Mouse (Mus musculus) ES-E14 (cell line): Measurements from ENCODE around the gene Stat5a.

Experiments
- CHD2 ChIP-seq: IDR thresholded peaks from 2 replicates; pipeline ENCODE4 v1.6.1; 2014; ENCODE audit warnings: mild to moderate bottlenecking, low read depth, low read length, inconsistent platforms
- HCFC1 ChIP-seq: IDR thresholded peaks from 2 replicates; pipeline ENCODE4 v1.6.1; 2012; ENCODE audit warnings: low read length, inconsistent platforms, borderline replicate concordance; ENCODE audit not compliant: insufficient read depth
- ZC3H11A ChIP-seq: IDR thresholded peaks from 2 replicates; pipeline ENCODE4 v1.6.1; 2012; ENCODE audit warnings: low read depth, mild to moderate bottlenecking, inconsistent platforms, low read length, borderline replicate concordance
- ZNF384 ChIP-seq: IDR thresholded peaks from 2 replicates; pipeline ENCODE4 v1.6.1; 2012; ENCODE audit warnings: low read depth, low read length, inconsistent platforms

DNA sequence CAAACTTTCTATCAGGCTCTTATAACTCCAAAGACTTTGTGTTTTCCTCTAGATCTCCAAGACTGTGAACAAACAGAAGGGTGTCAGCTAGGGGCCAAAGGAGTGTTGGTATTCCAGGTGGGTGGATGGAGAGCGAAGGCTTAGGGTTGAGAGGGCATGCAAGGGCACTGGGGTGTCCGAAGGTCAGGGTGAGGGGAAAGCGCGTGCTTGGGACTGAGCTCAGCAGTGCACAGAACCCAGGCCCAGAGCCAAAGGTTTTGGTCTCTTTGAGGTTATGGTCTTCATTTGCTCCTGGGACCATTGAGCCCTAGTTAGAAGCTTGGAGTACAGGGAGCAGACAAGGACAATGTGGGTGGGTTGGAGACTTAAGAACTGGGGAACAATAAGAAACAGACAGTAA, 4.0 kb upstream of the Stat5a start:
- TF ChIP-seq ZNF384: no peak
- no peak for TF ChIP-seq HCFC1
- TF ChIP-seq CHD2: no peak
- TF ChIP-seq ZC3H11A: no peak
